Mouse (Mus musculus): ENCODE data around the gene Mob4. TPM values are rescaled to one million over a fixed set of nuclear protein-coding genes. Genes with fewer than 3 reads are reported as not detected.

Gene Mob4
- polyA plus RNA-seq, 1 experiment from 2014 or later, result 143 TPM

GRCm38 (mm10) chr1:55135846-55136245 is 4.8 kb downstream of the Mob4 start:
- H3K4me3 ChIP-seq (replicated peaks), result no peak overlapping the region
- no peak overlapping the region for H3K9ac ChIP-seq
- no peak for ATAC-seq (replicated peaks; ENCODE audit: low FRiP score)
- no peak overlapping the region for H3K4me2 ChIP-seq
- peaks cover 48% of the 10 kb centered on the region for H3K36me3 ChIP-seq
- 96% methylated on average over 1 of the region's 1 CpGs for WGBS
- peaks cover 16% of the 10 kb centered on the region for H3K4me1 ChIP-seq
- no peak overlapping the region for H3K27ac ChIP-seq
- H3K27me3 ChIP-seq, result no peaks in the 10 kb centered on the region
- no peaks in the 10 kb centered on the region for H3K9me3 ChIP-seq (replicated peaks)

- no peak for ATAC-seq (replicated peaks; ENCODE audit: low FRiP score)
- Histone ChIP-seq H3K9me3 (replicated peaks) (no peaks in the 10 kb centered on the region), H3K9ac (no peak overlapping the region), H3K27ac (no peak overlapping the region), H3K4me1 (no peaks in the 10 kb centered on the region), H3K27me3 (no peaks in the 10 kb centered on the region), H3K36me3 (peaks cover 57% of the 10 kb centered on the region), H3K4me3 (replicated peaks) (no peak overlapping the region), H3K4me2 (no peak overlapping the region)
- 95% methylated on average over 4 of the region's 4 CpGs for WGBS
Measured at GRCm38 (mm10) chr1:55144338-55144737, 13.3 kb downstream of the Mob4 start.

GRCm38 (mm10) chr1:55145556-55145955 is 14.5 kb downstream of the Mob4 start:
- H3K36me3 ChIP-seq, result peaks cover 57% of the 10 kb centered on the region
- WGBS, result 95% methylated on average over 7 of the region's 7 CpGs
- H3K4me2 ChIP-seq, result no peak overlapping the region
- H3K4me3 ChIP-seq (replicated peaks), result no peak overlapping the region
- no peaks in the 10 kb centered on the region for H3K9me3 ChIP-seq (replicated peaks)
- H3K27me3 ChIP-seq, result no peaks in the 10 kb centered on the region
- no peak for ATAC-seq (replicated peaks; ENCODE audit: low FRiP score)
- H3K27ac ChIP-seq, result no peak overlapping the region
- H3K4me1 ChIP-seq, result no peaks in the 10 kb centered on the region
- no peak overlapping the region for H3K9ac ChIP-seq

- H3K9me3 ChIP-seq (replicated peaks), result no peaks in the 10 kb centered on the region
- H3K4me3 ChIP-seq (replicated peaks), result no peak overlapping the region
- no peak overlapping the region for H3K9ac ChIP-seq
- no peak overlapping the region for H3K27ac ChIP-seq
- WGBS, result 97% methylated on average over 4 of the region's 4 CpGs
- no peaks in the 10 kb centered on the region for H3K4me1 ChIP-seq
- ATAC-seq (replicated peaks; ENCODE audit: low FRiP score), result no peak
- H3K36me3 ChIP-seq, result peaks cover 59% of the 10 kb centered on the region
- no peaks in the 10 kb centered on the region for H3K27me3 ChIP-seq
- H3K4me2 ChIP-seq, result no peak overlapping the region
Measured at GRCm38 (mm10) chr1:55157329-55157728, 26.3 kb downstream of the Mob4 start.

GRCm38 (mm10) chr1:55158211-55158610 is 27.2 kb downstream of the Mob4 start:
- Histone ChIP-seq H3K36me3 (peaks cover 57% of the 10 kb centered on the region), H3K9ac (no peak overlapping the region), H3K4me3 (replicated peaks) (no peak overlapping the region), H3K4me2 (no peak overlapping the region), H3K4me1 (no peaks in the 10 kb centered on the region), H3K9me3 (replicated peaks) (no peaks in the 10 kb centered on the region), H3K27ac (no peak overlapping the region), H3K27me3 (no peaks in the 10 kb centered on the region)
- no peak for ATAC-seq (replicated peaks; ENCODE audit: low FRiP score)
- 88% methylated on average over 3 of the region's 3 CpGs for WGBS

- no peaks in the 10 kb centered on the region for H3K27me3 ChIP-seq
- H3K4me1 ChIP-seq, result no peaks in the 10 kb centered on the region
- WGBS, result 90% methylated on average over 8 of the region's 8 CpGs
- H3K9me3 ChIP-seq (replicated peaks), result no peaks in the 10 kb centered on the region
- H3K9ac ChIP-seq, result no peak overlapping the region
- no peak overlapping the region for H3K4me3 ChIP-seq (replicated peaks)
- H3K27ac ChIP-seq, result no peak overlapping the region
- H3K36me3 ChIP-seq, result peaks cover 55% of the 10 kb centered on the region
- ATAC-seq (replicated peaks; ENCODE audit: low FRiP score), result no peak
- no peak overlapping the region for H3K4me2 ChIP-seq
Measured at GRCm38 (mm10) chr1:55158821-55159220, 27.8 kb downstream of the Mob4 start.

- Histone ChIP-seq H3K4me2 (no peak overlapping the region), H3K9me3 (replicated peaks) (no peaks in the 10 kb centered on the region), H3K27me3 (no peaks in the 10 kb centered on the region), H3K4me1 (no peaks in the 10 kb centered on the region), H3K36me3 (peaks cover 42% of the 10 kb centered on the region), H3K4me3 (replicated peaks) (no peak overlapping the region), H3K27ac (no peak overlapping the region), H3K9ac (no peak overlapping the region)
- WGBS, result 92% methylated on average over 3 of the region's 3 CpGs
- ATAC-seq (replicated peaks; ENCODE audit: low FRiP score), result no peak
Measured at GRCm38 (mm10) chr1:55160218-55160617, 29.2 kb downstream of the Mob4 start.

- H3K27me3 ChIP-seq, result no peaks in the 10 kb centered on the region
- no peak overlapping the region for H3K27ac ChIP-seq
- H3K9me3 ChIP-seq (replicated peaks), result no peaks in the 10 kb centered on the region
- no peak overlapping the region for H3K4me2 ChIP-seq
- 91% methylated on average over 17 of the region's 17 CpGs for WGBS
- H3K4me1 ChIP-seq, result no peaks in the 10 kb centered on the region
- peaks cover 34% of the 10 kb centered on the region for H3K36me3 ChIP-seq
- no peak overlapping the region for H3K4me3 ChIP-seq (replicated peaks)
- no peak overlapping the region for H3K9ac ChIP-seq
- no peak for ATAC-seq (replicated peaks; ENCODE audit: low FRiP score)
Measured at GRCm38 (mm10) chr1:55160831-55161638, 30.0 kb downstream of the Mob4 start.

GRCm38 (mm10) chr1:55161895-55162294 is 30.9 kb downstream of the Mob4 start:
- Histone ChIP-seq H3K36me3 (peaks cover 25% of the 10 kb centered on the region), H3K9ac (no peak overlapping the region), H3K4me1 (no peaks in the 10 kb centered on the region), H3K4me2 (no peak overlapping the region), H3K4me3 (replicated peaks) (no peak overlapping the region), H3K27ac (no peak overlapping the region), H3K27me3 (no peaks in the 10 kb centered on the region), H3K9me3 (replicated peaks) (no peaks in the 10 kb centered on the region)
- ATAC-seq (replicated peaks; ENCODE audit: low FRiP score), result no peak
- 70% methylated on average over 7 of the region's 7 CpGs for whole genome bisulfite sequencing

GRCm38 (mm10) chr1:55162781-55163180 is 31.8 kb downstream of the Mob4 start:
- H3K4me2 ChIP-seq, result no peak overlapping the region
- ATAC-seq (replicated peaks; ENCODE audit: low FRiP score), result no peak
- no peaks in the 10 kb centered on the region for H3K27me3 ChIP-seq
- no peak overlapping the region for H3K4me3 ChIP-seq (replicated peaks)
- H3K9ac ChIP-seq, result no peak overlapping the region
- no peaks in the 10 kb centered on the region for H3K9me3 ChIP-seq (replicated peaks)
- no peak overlapping the region for H3K27ac ChIP-seq
- no peaks in the 10 kb centered on the region for H3K4me1 ChIP-seq
- peaks cover 16% of the 10 kb centered on the region for H3K36me3 ChIP-seq
- 80% methylated on average over 5 of the region's 5 CpGs for WGBS

GRCm38 (mm10) chr1:55164005-55164404 is 33.0 kb downstream of the Mob4 start:
- Histone ChIP-seq H3K4me3 (replicated peaks) (no peak overlapping the region), H3K4me1 (no peaks in the 10 kb centered on the region), H3K4me2 (no peak overlapping the region), H3K9ac (no peak overlapping the region), H3K36me3 (peaks cover 6% of the 10 kb centered on the region; the same call in 1 of the 2 replicates), H3K9me3 (replicated peaks) (peaks cover 7% of the 10 kb centered on the region; the same call in 1 of the 2 replicates), H3K27me3 (no peaks in the 10 kb centered on the region), H3K27ac (no peak overlapping the region)
- WGBS, result 68% methylated on average over 5 of the region's 5 CpGs
- ATAC-seq (replicated peaks; ENCODE audit: low FRiP score), result no peak

GRCm38 (mm10) chr1:55167560-55167959 is 36.5 kb downstream of the Mob4 start:
- no peak overlapping the region for H3K4me2 ChIP-seq
- H3K9me3 ChIP-seq (replicated peaks), result peaks cover 11% of the 10 kb centered on the region; the same call in 1 of the 2 replicates
- no peak overlapping the region for H3K27ac ChIP-seq
- no peak for ATAC-seq (replicated peaks; ENCODE audit: low FRiP score)
- WGBS, result 87% methylated on average over 4 of the region's 4 CpGs
- 0 out of 2 replicates have a peak, but pooled peaks cover 9% of the 10 kb centered on the region for H3K36me3 ChIP-seq
- H3K4me3 ChIP-seq (replicated peaks), result no peak overlapping the region
- H3K4me1 ChIP-seq, result no peaks in the 10 kb centered on the region
- H3K9ac ChIP-seq, result no peak overlapping the region
- H3K27me3 ChIP-seq, result no peaks in the 10 kb centered on the region

All from kidney, embryonic 15.5 days (tissue).